Mouse (Mus musculus) kidney, embryonic 16.5 days (tissue): ENCODE data around the gene Med20. TPM values are rescaled to one million over a fixed set of nuclear protein-coding genes. Genes with fewer than 3 reads are reported as not detected.

ENCODE experiments used
- ATAC-seq: fragments of 200-750 bp; cut with Nextera tagmentation; 2 replicates; pipeline ENCODE4 v1.8.0; 2017; ENCODE audit warnings: moderate TSS enrichment; ENCODE audit not compliant: low FRiP score, low TSS enrichment
- H3K27ac ChIP-seq: fragments of 300-500 bp; sonication (generic); 2 replicates; pipeline ENCODE4 v1.5.1; 2014; ENCODE audit warnings: low read length
- H3K27me3 ChIP-seq: fragments of 300-500 bp; sonication (generic); 2 replicates; pipeline ENCODE4 v1.6.1; 2014; ENCODE audit warnings: low read length, control low read depth, mixed read lengths; ENCODE audit not compliant: insufficient read depth
- H3K36me3 ChIP-seq: fragments of 300-500 bp; sonication (generic); 2 replicates; pipeline ENCODE4 v1.6.1; 2014; ENCODE audit warnings: low read length, control low read depth, mixed read lengths; ENCODE audit not compliant: insufficient read depth
- H3K4me1 ChIP-seq: fragments of 300-500 bp; sonication (generic); 2 replicates; pipeline ENCODE4 v1.6.1; 2014; ENCODE audit warnings: low read length, control low read depth, mixed read lengths; ENCODE audit not compliant: insufficient read depth
- H3K4me2 ChIP-seq: fragments of 300-500 bp; sonication (generic); replicated peaks from 2 replicates; pipeline ENCODE4 v1.6.1; 2014; ENCODE audit warnings: low read depth, low read length
- H3K4me3 ChIP-seq: fragments of 300-500 bp; sonication (generic); 2 replicates; pipeline ENCODE4 v1.5.1; 2014; ENCODE audit warnings: mild to moderate bottlenecking, low read length
- H3K9ac ChIP-seq: fragments of 300-500 bp; sonication (generic); replicated peaks from 2 replicates; pipeline ENCODE4 v1.6.1; 2014; ENCODE audit warnings: low read length
- H3K9me3 ChIP-seq: fragments of 300-500 bp; sonication (generic); 2 replicates; pipeline ENCODE4 v1.6.1; 2016; ENCODE audit warnings: low read length, control low read depth
- WGBS: fragments of 180-500 bp; shearing (Covaris S2); extraction: QIAGEN DNeasy Blood & Tissue Kit; methylation state at CpG from one replicate; pipeline ENCODE4 v1.1.7; 2014; 5-methylcytosine and 5-hydroxymethylcytosine counted together
- polyA plus RNA-seq: library from polyadenylated mRNA; unstranded; fragments of >200 nt; fragmentation: Nextera tagmentation; extraction: Ambion mirVana; gene quantifications from 2 replicates; pipeline ENCODE4 v1.2.1, GENCODE M21; 2015

The Med20 gene
- polyA plus RNA-seq, 1 experiment from 2014 or later, result 53.9 TPM

GRCm38 (mm10) chr17:47574830-47575229, 36.6 kb upstream of the Med20 start:
- no peak for ATAC-seq
- no peak overlapping the region for H3K4me3 ChIP-seq
- no peaks in the 10 kb centered on the region for H3K27me3 ChIP-seq
- no peaks in the 10 kb centered on the region for H3K36me3 ChIP-seq
- H3K9me3 ChIP-seq, result no peaks in the 10 kb centered on the region
- H3K9ac ChIP-seq, result no peak overlapping the region
- no peak overlapping the region for H3K27ac ChIP-seq
- 73% methylated on average over 11 of the region's 11 CpGs for WGBS
- no peaks in the 10 kb centered on the region for H3K4me1 ChIP-seq
- no peak overlapping the region for H3K4me2 ChIP-seq

- H3K27me3 ChIP-seq, result no peaks in the 10 kb centered on the region
- H3K4me2 ChIP-seq, result no peak overlapping the region
- ATAC-seq, result no peak
- WGBS, result 74% methylated on average over 6 of the region's 6 CpGs
- H3K9me3 ChIP-seq, result no peaks in the 10 kb centered on the region
- H3K4me1 ChIP-seq, result no peaks in the 10 kb centered on the region
- no peak overlapping the region for H3K27ac ChIP-seq
- H3K36me3 ChIP-seq, result no peaks in the 10 kb centered on the region
- H3K9ac ChIP-seq, result no peak overlapping the region
- no peak overlapping the region for H3K4me3 ChIP-seq
These were observed 32.7 kb upstream of the Med20 start for GRCm38 (mm10) chr17:47578655-47579054.

DNA sequence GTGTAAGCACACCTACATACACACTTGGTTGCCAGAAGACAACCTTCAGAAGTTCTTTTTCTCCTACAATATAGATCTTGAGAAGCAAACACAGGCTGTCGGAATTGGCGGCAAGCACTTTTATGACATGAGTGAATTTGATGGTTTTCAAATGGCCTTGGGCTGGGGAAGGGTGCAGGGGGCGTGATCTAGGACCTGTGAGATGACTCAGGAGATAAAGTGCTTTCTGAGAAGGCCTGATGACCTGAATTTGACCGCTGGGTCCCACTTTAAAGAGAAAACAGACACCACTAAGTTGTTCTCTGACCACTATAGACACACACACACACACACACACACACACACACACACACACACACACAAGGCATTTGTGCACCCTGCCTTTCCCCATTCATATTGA, 30.4 kb upstream of the Med20 start:
- Histone ChIP-seq H3K27me3 (no peaks in the 10 kb centered on the region), H3K9ac (no peak overlapping the region), H3K9me3 (no peaks in the 10 kb centered on the region), H3K36me3 (no peaks in the 10 kb centered on the region), H3K4me1 (no peaks in the 10 kb centered on the region), H3K4me2 (no peak overlapping the region), H3K4me3 (no peak overlapping the region), H3K27ac (no peak overlapping the region)
- WGBS, result 75% methylated on average over 4 of the region's 4 CpGs
- ATAC-seq, result no peak

DNA sequence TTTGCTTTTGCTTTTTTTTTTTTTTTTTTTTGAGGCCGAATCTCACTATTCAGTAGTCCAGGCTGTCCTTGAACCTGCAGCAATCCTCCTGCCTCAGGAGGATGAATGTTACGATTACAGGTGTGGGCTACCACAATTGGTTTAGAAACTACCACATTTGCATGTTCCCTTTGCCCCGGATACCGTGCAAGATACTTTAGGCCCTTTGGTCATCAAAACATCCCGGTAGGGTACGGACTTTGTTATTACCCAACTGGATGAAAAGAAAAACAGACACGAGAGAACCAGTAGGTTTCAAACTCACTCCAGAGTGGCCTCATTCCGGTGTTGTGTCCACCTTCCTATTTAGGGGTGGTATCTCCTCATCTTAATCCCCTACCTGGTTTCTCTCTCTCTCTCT, 22.9 kb upstream of the Med20 start:
- no peak overlapping the region for H3K27ac ChIP-seq
- no peaks in the 10 kb centered on the region for H3K36me3 ChIP-seq
- no peaks in the 10 kb centered on the region for H3K27me3 ChIP-seq
- no peaks in the 10 kb centered on the region for H3K9me3 ChIP-seq
- H3K4me3 ChIP-seq, result no peak overlapping the region
- H3K9ac ChIP-seq, result no peak overlapping the region
- peaks cover 12% of the 10 kb centered on the region; the same call in 1 of the 2 replicates for H3K4me1 ChIP-seq
- WGBS, result 71% methylated on average over 8 of the region's 8 CpGs
- no peak for ATAC-seq
- H3K4me2 ChIP-seq, result no peak overlapping the region

GRCm38 (mm10) chr17:47591073-47591472, 20.3 kb upstream of the Med20 start:
- H3K36me3 ChIP-seq, result no peaks in the 10 kb centered on the region
- H3K4me3 ChIP-seq, result no peak overlapping the region
- no peak overlapping the region for H3K27ac ChIP-seq
- no peaks in the 10 kb centered on the region for H3K27me3 ChIP-seq
- no peak overlapping the region for H3K9ac ChIP-seq
- H3K9me3 ChIP-seq, result no peaks in the 10 kb centered on the region
- peaks cover 25% of the 10 kb centered on the region for H3K4me1 ChIP-seq
- no peak overlapping the region for H3K4me2 ChIP-seq
- WGBS, result 74% methylated on average over 3 of the region's 3 CpGs
- ATAC-seq, result no peak

DNA sequence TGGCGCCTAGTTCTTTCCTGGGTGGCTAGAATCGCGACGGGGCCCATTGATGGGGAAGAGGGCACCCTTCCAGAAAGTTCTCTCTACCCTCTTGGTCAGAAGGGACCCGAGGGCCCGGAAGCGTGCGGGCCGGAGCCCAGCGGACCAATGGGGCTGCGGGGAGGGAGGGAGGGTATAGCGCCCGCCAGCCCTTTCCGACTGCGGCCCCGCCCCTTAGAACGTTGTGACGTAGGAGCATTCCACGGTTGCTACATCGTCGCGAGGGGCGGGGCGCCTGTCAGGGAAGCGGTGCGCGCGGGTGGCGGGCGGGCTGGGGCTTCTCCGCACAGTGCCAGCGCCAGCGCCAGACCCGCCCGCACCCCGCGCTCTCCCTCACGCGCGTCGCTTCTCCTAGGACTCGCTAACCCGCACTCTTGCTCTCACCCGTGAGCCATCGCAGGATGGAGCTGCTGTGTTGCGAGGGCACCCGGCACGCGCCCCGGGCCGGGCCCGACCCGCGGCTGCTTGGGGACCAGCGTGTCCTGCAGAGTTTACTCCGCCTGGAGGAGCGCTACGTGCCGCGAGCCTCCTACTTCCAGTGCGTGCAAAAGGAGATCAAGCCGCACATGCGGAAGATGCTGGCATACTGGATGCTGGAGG, 18.0 kb upstream of the Med20 start:
- H3K4me1 ChIP-seq, result peaks cover 48% of the 10 kb centered on the region
- peak overlapping the region; percentile 91 for H3K9ac ChIP-seq
- no peaks in the 10 kb centered on the region for H3K9me3 ChIP-seq
- peak overlapping the region; percentile 95 for H3K4me3 ChIP-seq
- peak; percentile 86 for ATAC-seq
- H3K36me3 ChIP-seq, result peaks cover 5% of the 10 kb centered on the region
- peak overlapping the region; percentile 89 for H3K4me2 ChIP-seq
- under 1% methylated on average over 57 of the region's 63 CpGs for WGBS
- H3K27me3 ChIP-seq, result no peaks in the 10 kb centered on the region
- H3K27ac ChIP-seq, result peak overlapping the region; percentile 97

DNA sequence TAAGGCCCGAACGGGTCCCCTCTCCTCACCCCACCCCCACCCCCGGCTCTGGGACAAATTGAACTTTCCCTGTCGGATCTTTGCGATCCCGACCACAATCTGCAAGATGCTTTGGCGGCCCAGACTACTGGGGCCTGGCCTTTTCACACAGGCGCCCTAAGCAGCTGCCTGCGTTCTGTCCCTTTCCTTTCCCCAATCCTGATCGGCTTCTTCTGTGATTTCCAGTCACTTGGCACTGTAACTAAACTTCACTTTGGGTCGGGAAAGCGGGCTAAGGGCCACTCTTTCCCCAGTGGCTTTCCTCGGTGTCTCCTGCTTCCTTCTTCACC, 17.6 kb upstream of the Med20 start:
- peak overlapping the region; percentile 89 for H3K4me2 ChIP-seq
- H3K4me3 ChIP-seq, result peak overlapping the region; percentile 95
- ATAC-seq, result no peak
- no peaks in the 10 kb centered on the region for H3K27me3 ChIP-seq
- WGBS, result 0% methylated on average over 13 of the region's 13 CpGs
- H3K4me1 ChIP-seq, result peaks cover 47% of the 10 kb centered on the region
- no peaks in the 10 kb centered on the region for H3K9me3 ChIP-seq
- H3K27ac ChIP-seq, result peak overlapping the region; percentile 97
- peaks cover 8% of the 10 kb centered on the region for H3K36me3 ChIP-seq
- peak overlapping the region; percentile 91 for H3K9ac ChIP-seq

DNA sequence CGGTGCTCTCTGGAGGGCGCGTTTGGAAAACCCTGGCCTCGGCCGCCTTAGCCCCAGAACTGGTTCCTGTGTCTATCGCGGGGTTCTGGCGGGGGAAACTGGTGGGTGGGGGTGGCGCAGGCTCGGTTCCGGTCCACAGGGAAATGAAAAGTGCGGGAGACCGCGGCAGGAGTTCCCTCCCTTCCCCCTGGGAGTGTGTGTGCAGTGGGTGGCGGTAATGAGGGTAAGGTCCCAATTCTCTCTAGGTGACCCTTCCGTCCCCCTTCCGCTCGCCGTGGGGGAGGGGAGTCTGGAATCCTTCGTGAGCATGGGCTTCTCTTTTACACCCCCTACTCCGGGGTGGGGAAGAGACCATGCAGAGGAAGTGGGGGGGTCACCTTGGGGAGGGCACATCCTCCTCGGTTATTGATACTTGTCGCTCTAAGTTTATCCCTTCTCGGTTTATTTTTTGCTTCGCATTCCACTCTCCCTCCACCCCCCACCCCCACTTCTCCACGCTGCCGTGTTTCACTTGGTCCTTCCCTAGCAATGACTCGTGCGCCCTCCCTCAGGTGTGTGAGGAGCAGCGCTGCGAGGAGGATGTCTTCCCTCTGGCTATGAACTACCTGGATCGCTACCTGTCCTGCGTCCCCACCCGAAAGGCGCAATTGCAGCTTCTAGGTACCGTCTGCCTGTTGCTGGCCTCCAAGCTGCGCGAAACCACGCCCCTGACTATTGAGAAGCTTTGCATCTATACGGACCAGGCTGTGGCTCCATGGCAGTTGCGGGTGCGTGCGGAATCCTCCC, 17.0 kb upstream of the Med20 start:
- peak overlapping the region; percentile 91 for H3K9ac ChIP-seq
- H3K4me3 ChIP-seq, result peak overlapping the region; percentile 95
- no peaks in the 10 kb centered on the region for H3K9me3 ChIP-seq
- peaks cover 13% of the 10 kb centered on the region for H3K36me3 ChIP-seq
- no peak for ATAC-seq
- H3K4me1 ChIP-seq, result peaks cover 46% of the 10 kb centered on the region
- under 1% methylated on average over 42 of the region's 43 CpGs for WGBS
- H3K27me3 ChIP-seq, result no peaks in the 10 kb centered on the region
- peak overlapping the region; percentile 89 for H3K4me2 ChIP-seq
- peak overlapping the region; percentile 97 for H3K27ac ChIP-seq

- H3K4me3 ChIP-seq, result peak overlapping the region; percentile 95
- WGBS, result 0% methylated on average over 6 of the region's 9 CpGs
- peaks cover 19% of the 10 kb centered on the region for H3K36me3 ChIP-seq
These were observed 16.5 kb upstream of the Med20 start for GRCm38 (mm10) chr17:47594969-47595247.

More at GRCm38 (mm10) chr17:47594969-47595247, 16.5 kb upstream of the Med20 start:
- Histone ChIP-seq H3K4me2 (peak overlapping the region; percentile 89), H3K9ac (peak overlapping the region; percentile 91), H3K27ac (peak overlapping the region; percentile 97), H3K27me3 (no peaks in the 10 kb centered on the region), H3K4me1 (peaks cover 51% of the 10 kb centered on the region), H3K9me3 (no peaks in the 10 kb centered on the region)
- no peak for ATAC-seq
